Mouse (Mus musculus): ENCODE measurements around the gene Psmg4. TPM values are rescaled to one million over a fixed set of nuclear protein-coding genes. Genes with fewer than 3 reads are reported as not detected.

Psmg4 gene
- polyA plus RNA-seq, 1 experiment from 2014 or later, result 79.0 TPM

DNA sequence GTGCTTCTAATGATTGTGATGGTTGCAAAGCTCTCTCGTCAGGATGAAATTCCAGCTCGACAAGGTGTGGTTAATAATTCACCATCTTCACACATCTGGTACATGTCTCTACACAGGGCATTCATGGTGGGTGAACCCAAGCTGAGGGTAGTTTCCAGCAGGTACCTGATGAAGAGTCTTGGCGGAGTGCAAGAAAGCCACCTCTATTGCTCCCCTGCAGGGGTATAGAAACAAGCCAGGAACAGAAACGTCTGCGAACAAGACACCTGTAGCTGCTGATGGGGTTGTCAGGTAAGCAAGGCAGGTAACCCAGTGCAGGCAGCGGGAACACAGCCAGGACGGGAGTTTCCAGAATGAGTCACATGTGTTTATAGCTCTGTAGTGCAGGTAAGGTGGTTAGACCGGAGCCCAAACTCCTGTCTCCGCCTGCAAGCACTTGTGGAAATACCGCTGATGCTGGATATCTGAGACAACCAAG is 50.0 kb downstream of the Psmg4 start:
- peak; percentile 79 for ATAC-seq (replicated peaks; ENCODE audit: low FRiP score)
- Histone ChIP-seq H3K4me3 (replicated peaks) (no peak overlapping the region), H3K27ac (peak overlapping the region; percentile 72), H3K9ac (no peak overlapping the region), H3K27me3 (no peaks in the 10 kb centered on the region), H3K4me2 (peak overlapping the region; percentile 38), H3K9me3 (replicated peaks) (no peaks in the 10 kb centered on the region), H3K4me1 (peaks cover 7% of the 10 kb centered on the region; the same call in 1 of the 2 replicates), H3K36me3 (no peaks in the 10 kb centered on the region)
- 65% methylated on average over 10 of the region's 10 CpGs for WGBS

DNA sequence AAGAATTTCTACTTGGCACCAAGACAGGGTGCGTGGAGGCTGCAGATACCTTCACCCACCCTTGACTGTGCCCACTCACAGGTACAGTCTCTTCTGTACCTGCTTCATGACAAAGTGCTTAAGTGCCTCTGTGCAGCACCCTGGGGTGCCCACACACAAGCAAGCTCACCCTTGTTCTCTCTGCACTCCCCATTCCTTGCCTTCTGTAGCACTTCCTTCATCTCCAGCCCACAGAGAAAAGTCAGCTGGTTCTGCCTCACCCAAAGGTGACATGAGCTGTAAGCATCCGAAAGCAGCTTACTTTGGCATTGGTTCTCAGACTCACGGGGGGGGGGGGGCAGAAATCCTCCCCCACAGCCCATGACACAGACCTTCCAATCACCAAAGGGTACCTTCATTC is 52.1 kb downstream of the Psmg4 start:
- WGBS, result 69% methylated on average over 3 of the region's 3 CpGs

DNA sequence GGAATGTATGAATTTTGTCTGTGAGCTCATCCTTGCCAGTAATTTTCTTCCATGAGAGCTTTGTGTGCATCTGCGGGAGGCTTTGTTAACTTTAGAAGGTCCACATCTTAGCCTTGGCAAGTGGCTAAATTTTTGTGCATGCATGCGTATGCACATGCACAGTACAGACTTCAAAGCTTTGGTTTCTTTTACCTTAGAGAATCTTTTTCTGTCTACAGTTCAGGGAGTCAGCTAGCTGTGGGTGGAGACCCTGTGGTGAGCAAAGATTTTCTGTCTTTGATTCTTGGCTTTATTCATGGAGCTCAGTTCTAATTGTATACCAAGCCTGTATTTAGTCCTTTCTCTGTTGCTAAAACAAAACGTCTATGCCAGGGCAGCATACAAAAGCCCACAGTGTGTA is 56.0 kb downstream of the Psmg4 start:
- no peaks in the 10 kb centered on the region for H3K36me3 ChIP-seq
- H3K4me1 ChIP-seq, result peaks cover 11% of the 10 kb centered on the region
- no peaks in the 10 kb centered on the region for H3K9me3 ChIP-seq (replicated peaks)
- ATAC-seq (replicated peaks; ENCODE audit: low FRiP score), result no peak
- H3K27me3 ChIP-seq, result no peaks in the 10 kb centered on the region
- no peak overlapping the region for H3K4me2 ChIP-seq
- WGBS, result 85% methylated on average over 3 of the region's 3 CpGs
- H3K27ac ChIP-seq, result no peak overlapping the region
- H3K9ac ChIP-seq, result no peak overlapping the region
- no peak overlapping the region for H3K4me3 ChIP-seq (replicated peaks)

More for the DNA sequence above, 52.1 kb downstream of the Psmg4 start:
- ATAC-seq (replicated peaks; ENCODE audit: low FRiP score), result no peak
- Histone ChIP-seq H3K36me3 (no peaks in the 10 kb centered on the region), H3K27me3 (no peaks in the 10 kb centered on the region), H3K9ac (no peak overlapping the region), H3K9me3 (replicated peaks) (no peaks in the 10 kb centered on the region), H3K4me1 (peaks cover 7% of the 10 kb centered on the region; the same call in 1 of the 2 replicates), H3K4me2 (no peak overlapping the region), H3K27ac (no peak overlapping the region), H3K4me3 (replicated peaks) (no peak overlapping the region)

DNA sequence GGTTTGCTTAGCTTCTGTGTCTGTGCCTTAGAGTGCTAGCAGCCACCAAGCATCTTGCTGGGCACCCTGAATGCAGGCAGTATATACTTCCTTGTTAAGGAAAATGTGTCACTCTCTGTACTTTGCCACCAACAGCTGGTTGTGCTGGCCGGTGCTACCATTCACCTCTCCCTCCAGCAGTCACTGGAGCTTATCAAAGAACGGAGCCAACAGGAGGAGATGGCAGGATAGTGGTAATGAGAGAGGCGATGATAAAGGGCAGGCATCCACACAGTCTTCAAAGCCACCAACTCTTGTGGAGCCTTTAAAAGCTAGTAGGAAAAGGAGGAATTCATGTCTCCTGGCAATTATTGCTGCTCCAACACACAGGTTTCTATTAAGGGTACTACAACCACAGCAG is 57.0 kb downstream of the Psmg4 start:
- no peak overlapping the region for H3K4me3 ChIP-seq (replicated peaks)
- no peaks in the 10 kb centered on the region for H3K27me3 ChIP-seq
- no peaks in the 10 kb centered on the region for H3K36me3 ChIP-seq
- H3K9ac ChIP-seq, result no peak overlapping the region
- ATAC-seq (replicated peaks; ENCODE audit: low FRiP score), result no peak
- peaks cover 11% of the 10 kb centered on the region for H3K4me1 ChIP-seq
- 48% methylated on average over 3 of the region's 3 CpGs for WGBS
- no peak overlapping the region for H3K4me2 ChIP-seq
- no peak overlapping the region for H3K27ac ChIP-seq
- H3K9me3 ChIP-seq (replicated peaks), result no peaks in the 10 kb centered on the region

DNA sequence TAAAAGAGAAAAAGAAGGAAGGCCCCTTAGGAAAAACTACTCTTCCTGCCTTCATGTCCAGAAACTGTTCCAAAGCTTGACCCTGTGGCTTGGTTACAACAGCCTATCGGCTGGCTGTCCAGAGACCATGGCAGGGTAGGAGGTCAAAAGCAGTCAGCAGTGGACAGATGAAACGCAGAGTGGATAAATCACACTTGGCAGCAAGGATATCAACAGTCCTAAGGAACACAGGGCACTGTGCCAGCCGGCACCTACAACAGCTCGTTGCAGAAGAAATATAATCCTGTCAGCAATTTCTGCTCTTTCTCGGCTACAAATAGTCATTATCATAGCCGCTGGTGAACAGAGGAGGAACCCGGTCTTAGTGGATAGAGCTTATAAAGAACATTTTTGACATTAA is 60.2 kb downstream of the Psmg4 start:
- WGBS, result 11% methylated on average over 7 of the region's 7 CpGs
- Histone ChIP-seq H3K36me3 (no peaks in the 10 kb centered on the region), H3K27ac (peak overlapping the region; percentile 42), H3K4me1 (peaks cover 19% of the 10 kb centered on the region), H3K9me3 (replicated peaks) (no peaks in the 10 kb centered on the region), H3K27me3 (no peaks in the 10 kb centered on the region), H3K4me2 (no peak overlapping the region), H3K4me3 (replicated peaks) (no peak overlapping the region), H3K9ac (no peak overlapping the region)
- peak; percentile 84 for ATAC-seq (replicated peaks; ENCODE audit: low FRiP score)

DNA sequence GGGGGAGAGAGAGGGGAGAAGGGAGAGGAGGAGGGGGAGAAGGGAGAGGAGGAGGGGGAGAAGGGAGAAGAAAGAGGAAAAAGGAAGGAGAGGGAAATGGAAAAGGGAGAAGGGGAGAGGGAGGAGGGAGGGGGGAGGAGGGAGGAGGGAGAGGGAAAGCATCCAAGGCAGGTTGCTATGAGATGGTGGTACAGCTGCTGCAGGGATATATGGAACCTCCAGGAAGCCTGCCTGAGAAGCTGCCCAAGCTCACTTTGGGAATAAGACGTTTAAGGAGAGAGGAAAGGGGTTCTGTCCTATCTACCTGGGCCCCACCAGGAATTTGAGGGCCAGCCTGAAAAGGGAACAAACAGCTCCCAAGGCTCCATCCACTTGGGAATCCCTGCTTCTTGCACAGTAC is 64.2 kb downstream of the Psmg4 start:
- no peak overlapping the region for H3K9ac ChIP-seq
- H3K4me1 ChIP-seq, result peaks cover 32% of the 10 kb centered on the region
- H3K27me3 ChIP-seq, result no peaks in the 10 kb centered on the region
- ATAC-seq (replicated peaks; ENCODE audit: low FRiP score), result no peak
- no peak overlapping the region for H3K4me3 ChIP-seq (replicated peaks)
- no peaks in the 10 kb centered on the region for H3K9me3 ChIP-seq (replicated peaks)
- H3K27ac ChIP-seq, result no peak overlapping the region
- H3K4me2 ChIP-seq, result no peak overlapping the region
- 36% methylated on average over 1 of the region's 1 CpGs for WGBS
- H3K36me3 ChIP-seq, result no peaks in the 10 kb centered on the region

Other genes with a start within 250 kb of the Psmg4 start
- 26.1 and 26.2 TPM in 2 replicates for gene Nqo2, start 198.3 kb upstream of the Psmg4 start, polyA plus RNA-seq (2015; fragmentation: Nextera tagmentation; extraction: Ambion mirVana)
- 18.3 and 18.6 TPM in 2 replicates for gene Ripk1, start 160.6 kb upstream of the Psmg4 start, polyA plus RNA-seq (2015; fragmentation: Nextera tagmentation; extraction: Ambion mirVana)
- 58.8 and 70.9 TPM in 2 replicates for gene Serpinb6a, start 160.2 kb upstream of the Psmg4 start, polyA plus RNA-seq (2015; fragmentation: Nextera tagmentation; extraction: Ambion mirVana)
- gene Bphl, start 125.4 kb upstream of the Psmg4 start, polyA plus RNA-seq (2015; fragmentation: Nextera tagmentation; extraction: Ambion mirVana), result 66.7 and 72.2 TPM in 2 replicates
- 102 and 132 TPM in 2 replicates for gene Tubb2a, start 85.0 kb upstream of the Psmg4 start, polyA plus RNA-seq (2015; fragmentation: Nextera tagmentation; extraction: Ambion mirVana)
- 29.3 and 36.6 TPM in 2 replicates for gene Tubb2b, start 32.5 kb upstream of the Psmg4 start, polyA plus RNA-seq (2015; fragmentation: Nextera tagmentation; extraction: Ambion mirVana)
- 2.4 and 2.6 TPM in 2 replicates for gene Slc22a23, start 182.2 kb downstream of the Psmg4 start, polyA plus RNA-seq (2015; fragmentation: Nextera tagmentation; extraction: Ambion mirVana)